In genomic region chr9:77737298-77738041, GRCm38 (mm10) we compare ENCODE assay signal across 22 mouse cellular contexts. TPM values are rescaled to one million over a fixed set of nuclear protein-coding genes. Genes with fewer than 3 reads are reported as not detected.
DNase-seq lines count a peak whose midpoint lies in the region; ATAC-seq and TF ChIP-seq lines count a peak whose summit lies in the region.
"Had no signal": no experiment of that assay in that cellular context is flagged by ENCODE, and none has a peak within 500 bp of the region (broad histone marks: within the 10 kb centered on the region; RNA-seq: fewer than 3 reads in every experiment).

No protein-coding gene starts in this region.

- H3K36me3 ChIP-seq in heart, embryonic 10.5 days, result no peaks in the 10 kb centered on the region
- H3K36me3 ChIP-seq in G1E (replicated peaks) (no peaks in the 10 kb centered on the region), myocyte (ENCODE audit: control insufficient read depth, insufficient read depth) (no peaks in the 10 kb centered on the region)
- H3K36me3 ChIP-seq: forebrain, embryonic 15.5 days; heart, embryonic 15.5 days; midbrain, embryonic 12.5 days; neural tube, embryonic 12.5 days had no signal

- H3K27ac ChIP-seq in heart, embryonic 10.5 days, result no peak overlapping the region
- H3K27ac ChIP-seq: forebrain, embryonic 15.5 days; heart, embryonic 15.5 days; left cerebral cortex, adult 2 months; midbrain, embryonic 12.5 days; neural tube, embryonic 12.5 days had no signal

- H3K4me2 ChIP-seq in myocyte (ENCODE audit: low read depth), result peak overlapping the region; percentile 12
- H3K4me2 ChIP-seq: forebrain, embryonic 15.5 days; heart, embryonic 15.5 days; midbrain, embryonic 12.5 days; neural tube, embryonic 12.5 days had no signal

- WGBS in heart, embryonic 10.5 days, result 68% methylated on average over 6 of the region's 6 CpGs

- peaks cover 10% of the 10 kb centered on the region; the same call in 1 of the 2 replicates for H3K4me1 ChIP-seq in heart, embryonic 10.5 days
- H3K4me1 ChIP-seq in G1E (ENCODE audit: insufficient read depth, low read depth, low read length), result no peaks in the 10 kb centered on the region
- H3K4me1 ChIP-seq: forebrain, embryonic 15.5 days; midbrain, embryonic 12.5 days; neural tube, embryonic 12.5 days had no signal

- no peaks in the 10 kb centered on the region for H3K27me3 ChIP-seq in heart, embryonic 10.5 days (ENCODE audit: insufficient read depth, poor library complexity, severe bottlenecking)
- H3K27me3 ChIP-seq in G1E (ENCODE audit: insufficient read depth, low read length), result peaks cover 29% of the 10 kb centered on the region
- no peaks in the 10 kb centered on the region for H3K27me3 ChIP-seq in myocyte (ENCODE audit: control insufficient read depth, insufficient read depth, insufficient read length)
- H3K27me3 ChIP-seq: forebrain, embryonic 15.5 days; heart, embryonic 15.5 days; midbrain, embryonic 12.5 days; neural tube, embryonic 12.5 days had no signal

- H3ac ChIP-seq in myocyte (ENCODE audit: control insufficient read depth, insufficient read length), result no peak overlapping the region

- no peaks in the 10 kb centered on the region for H3K9me3 ChIP-seq in heart, embryonic 10.5 days
- no peaks in the 10 kb centered on the region for H3K9me3 ChIP-seq in G1E (replicated peaks)
- H3K9me3 ChIP-seq: forebrain, embryonic 15.5 days; heart, embryonic 15.5 days; midbrain, embryonic 12.5 days; neural tube, embryonic 12.5 days had no signal

- no peaks in the 10 kb centered on the region for H3K79me2 ChIP-seq in myocyte (ENCODE audit: control insufficient read depth, insufficient read depth)

- no peak for TF ChIP-seq POLR2A in myocyte (IDR thresholded peaks at IDR 0.05; ENCODE audit: insufficient read length, low read depth)

- peak; percentile 58 for DNase-seq in heart, embryonic 10.5 days (ENCODE audit: low spot score)
- DNase-seq in heart, postnatal 10 days, result no peak
- no peak for DNase-seq in G1E (ENCODE audit: low spot score)
- DNase-seq in gastrocnemius, postnatal 36 days, result no peak
- no peak for DNase-seq in gastrocnemius, postnatal 10 days
- DNase-seq in urinary bladder, adult 18-20 months (ENCODE audit: low spot score in 2 of 2), result no peak
- DNase-seq: adrenal gland, postnatal 14 days; cerebellum, adult 2 months; cerebellum, postnatal 36 days; kidney, adult 2 months; kidney, postnatal 10 days; left cerebral cortex, postnatal 4 days; liver; lung, postnatal 14 days had no signal

- no peak overlapping the region for H3K4me3 ChIP-seq in heart, embryonic 10.5 days
- H3K4me3 ChIP-seq in G1E (ENCODE audit: low read depth, low read length), result no peak overlapping the region
- no peak overlapping the region for H3K4me3 ChIP-seq in myocyte
- H3K4me3 ChIP-seq: erythroblast, embryonic 14.5 days; forebrain, embryonic 15.5 days; heart, embryonic 15.5 days; left cerebral cortex, adult 2 months; midbrain, embryonic 12.5 days; neural tube, embryonic 12.5 days had no signal

- TF ChIP-seq CTCF in G1E (IDR thresholded peaks at IDR 0.05; ENCODE audit: low read depth, low read length), result no peak

- peak; percentile 63 for ATAC-seq in G1E (ENCODE audit: extremely low read depth, insufficient number of reproducible peaks, low FRiP score, poor library complexity, severe bottlenecking)
- ATAC-seq in granulocyte monocyte progenitor cell, adult 5-6 weeks (replicated peaks; ENCODE audit: poor library complexity, severe bottlenecking), result peak; percentile 99
- ATAC-seq: forebrain, embryonic 15.5 days had no signal

- intact Hi-C loops in heart, postnatal 10 days (cut with DNase I), result no loop called here
- intact Hi-C loops in gastrocnemius, postnatal 36 days (cut with DNase I), result no loop called here

TF ChIP-seq in myocyte, 11 proteins besides CTCF, POLR2A, EP300 and RAD21:
- TF ChIP-seq REST (IDR thresholded peaks at IDR 0.05; ENCODE audit: insufficient read depth, insufficient read length) (no peak), MYOG (IDR thresholded peaks at IDR 0.05; ENCODE audit: control insufficient read depth in 1 of 3, insufficient read depth in 1 of 3, insufficient read length in 2 of 3, low read depth in 2 of 3) (no peak), MYOD1 (IDR thresholded peaks at IDR 0.05; ENCODE audit: control insufficient read depth in 1 of 3, insufficient read length in 2 of 3, low read depth in 2 of 3) (no peak), CEBPB (IDR thresholded peaks at IDR 0.05; ENCODE audit: insufficient read depth, poor library complexity, severe bottlenecking) (no peak), TCF3 (IDR thresholded peaks at IDR 0.05; ENCODE audit: insufficient read length, low read depth) (no peak), SRF (IDR thresholded peaks at IDR 0.05; ENCODE audit: control insufficient read depth, insufficient read length, low read depth) (no peak), USF1 (IDR thresholded peaks at IDR 0.05; ENCODE audit: low read depth) (no peak), TCF12 (IDR thresholded peaks at IDR 0.05; ENCODE audit: insufficient read depth, poor library complexity, severe bottlenecking) (no peak)

RNA-seq across cellular contexts. Expression of gene Gclc, which starts 16.9 kb away (rescaled TPM):
- 12.2 and 15.4 TPM in 2 replicates for polyA plus RNA-seq in heart, embryonic 10.5 days (2016; fragmentation: Nextera tagmentation; extraction: Ambion mirVana)
- total RNA-seq in heart, postnatal 10 days (2021), result 10 to 100 TPM; 12.9 to 13.5 TPM
- total RNA-seq in G1E (2014; fragmentation: Nextera tagmentation) (47.9 and 51.8 TPM in 2 replicates), G1E (2017) (46.2 and 50.1 TPM in 2 replicates)
- polyA plus RNA-seq in G1E (2012) (18.2 and 18.5 TPM in 2 replicates), myocyte (2012; fragmentation: generic; extraction: Trizol) (9.0 TPM)
- 44.6 and 47.5 TPM in 2 replicates for total RNA-seq in granulocyte monocyte progenitor cell, adult 5-6 weeks (2014; fragmentation: Nextera tagmentation)
- 52.3 and 56.8 TPM in 2 replicates for total RNA-seq in granulocyte monocyte progenitor cell, adult 5-6 weeks (2017)
- total RNA-seq in gastrocnemius, postnatal 36 days (2021), result 1 to 10 TPM; 8.0 to 9.1 TPM
- 1 to 10 TPM; 5.0 to 7.7 TPM for total RNA-seq in gastrocnemius, postnatal 10 days (2021)
